Mouse (Mus musculus): ENCODE measurements around the gene Phf1.

DNA sequence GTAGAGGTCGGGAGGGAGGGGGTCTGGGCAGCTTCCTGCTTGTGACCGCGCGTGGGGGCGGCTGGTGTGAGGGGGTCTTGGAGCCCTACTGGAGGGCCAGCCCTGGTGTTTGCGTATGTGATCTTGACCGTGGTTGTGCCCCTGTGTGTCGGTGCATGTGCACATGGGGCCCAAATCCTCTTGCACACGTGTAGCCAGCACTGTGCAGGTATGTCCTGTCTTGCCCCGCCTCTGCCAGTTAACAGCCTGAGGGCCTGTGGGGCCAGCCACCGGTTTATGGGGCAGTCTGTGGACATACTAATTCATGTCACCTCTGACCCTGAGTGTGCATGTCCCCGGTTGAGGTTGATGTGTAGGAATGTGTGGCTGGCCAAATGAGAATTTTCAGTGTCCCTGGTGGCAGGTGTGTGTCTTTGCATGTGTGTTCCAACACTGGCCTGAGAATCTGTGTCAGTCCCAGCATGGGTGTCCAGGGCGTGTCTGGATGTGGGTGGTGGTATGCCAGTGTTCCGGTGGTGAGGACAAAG lies 16.3 kb downstream of the Phf1 start:
- TF ChIP-seq POLR2A (IDR thresholded peaks at IDR 0.05; ENCODE audit: low read depth, low read length) (no peak), CTCF (IDR thresholded peaks at IDR 0.05; ENCODE audit: extremely low read depth, insufficient read length, insufficient replicate concordance, low read depth, low read length) (peak; percentile 45; the same call in 1 of the 2 replicates)
